Mouse (Mus musculus): ENCODE data around the gene Psmb2. TPM values are rescaled to one million over a fixed set of nuclear protein-coding genes. Genes with fewer than 3 reads are reported as not detected.
A peak's percentile ranks its signal among the peaks of the same experiment; 100 is the strongest.

Psmb2 gene
- polyA plus RNA-seq, 1 experiment from 2014 or later: 358 TPM

DNA sequence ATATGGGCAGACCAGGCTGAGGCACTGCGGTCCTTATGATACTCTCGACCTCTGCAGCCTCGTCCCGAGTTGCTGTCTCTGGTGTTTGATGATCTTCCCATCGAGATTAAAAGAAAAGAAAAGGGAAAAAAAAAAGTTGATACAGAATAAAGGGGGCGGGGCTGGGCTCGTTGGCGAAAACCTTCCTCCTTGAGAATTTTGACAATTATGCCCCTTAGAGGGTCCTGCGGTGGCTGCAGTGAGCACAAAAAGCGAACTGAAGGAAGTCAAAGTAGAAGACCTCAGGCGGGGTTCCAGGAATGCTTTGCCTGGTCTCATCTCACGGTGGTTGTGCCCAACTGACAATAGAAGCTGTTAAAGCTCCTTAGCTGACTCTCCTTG is 76.8 kb downstream of the Psmb2 start:
- Histone ChIP-seq H3K36me3 (peaks cover 3% of the 10 kb centered on the region; the same call in 1 of the 2 replicates), H3K27ac (peak overlapping the region; percentile 95), H3K4me3 (peak overlapping the region; percentile 83), H3K9ac (peak overlapping the region; percentile 77), H3K4me2 (peak overlapping the region; percentile 86), H3K9me3 (replicated peaks) (no peaks in the 10 kb centered on the region), H3K4me1 (replicated peaks) (peaks cover 40% of the 10 kb centered on the region), H3K27me3 (no peaks in the 10 kb centered on the region)
- no peak for ATAC-seq (replicated peaks; ENCODE audit: insufficient number of reproducible peaks, insufficient read depth, low FRiP score, low read depth)
- WGBS: under 1% methylated on average over 12 of the region's 12 CpGs

DNA sequence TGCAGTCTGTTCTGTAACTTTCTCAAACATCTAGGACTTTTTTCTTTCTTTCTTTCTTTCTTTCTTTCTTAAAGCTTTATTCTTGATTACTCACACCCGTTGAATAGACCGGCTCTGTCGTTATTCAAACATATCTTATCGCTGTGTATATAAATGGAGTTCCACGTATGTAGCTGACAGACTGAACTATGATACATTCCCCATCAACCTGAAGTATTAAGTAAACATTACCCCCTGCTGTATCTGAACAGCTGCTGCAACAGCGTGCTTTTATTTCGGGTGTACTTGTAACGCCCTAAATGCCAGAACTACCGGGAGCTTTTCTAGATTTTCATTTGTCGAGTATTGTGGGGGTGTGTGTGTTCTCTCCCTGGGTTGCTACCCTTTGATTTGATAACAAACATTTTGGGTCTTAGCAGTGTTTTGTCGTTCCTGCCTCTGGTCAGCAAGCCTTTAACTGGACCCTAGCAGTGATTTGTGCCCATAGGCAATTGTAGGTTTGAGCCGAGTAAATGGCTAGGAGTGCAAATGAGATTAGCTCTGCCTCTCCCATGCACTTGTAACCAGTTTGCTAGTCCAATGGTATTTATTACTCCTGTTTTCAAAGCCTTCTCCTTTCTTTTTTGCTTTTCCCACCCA is 77.4 kb downstream of the Psmb2 start:
- Histone ChIP-seq H3K4me1 (replicated peaks) (peaks cover 34% of the 10 kb centered on the region), H3K4me2 (peak overlapping the region; percentile 86), H3K27me3 (no peaks in the 10 kb centered on the region), H3K27ac (no peak overlapping the region), H3K4me3 (peak overlapping the region; percentile 83; the same call in 1 of the 2 replicates), H3K36me3 (0 out of 2 replicates have a peak, but pooled peaks cover 3% of the 10 kb centered on the region), H3K9me3 (replicated peaks) (no peaks in the 10 kb centered on the region), H3K9ac (no peak overlapping the region)
- no peak for ATAC-seq (replicated peaks; ENCODE audit: insufficient number of reproducible peaks, insufficient read depth, low FRiP score, low read depth)
- 41% methylated on average over 12 of the region's 12 CpGs for WGBS

DNA sequence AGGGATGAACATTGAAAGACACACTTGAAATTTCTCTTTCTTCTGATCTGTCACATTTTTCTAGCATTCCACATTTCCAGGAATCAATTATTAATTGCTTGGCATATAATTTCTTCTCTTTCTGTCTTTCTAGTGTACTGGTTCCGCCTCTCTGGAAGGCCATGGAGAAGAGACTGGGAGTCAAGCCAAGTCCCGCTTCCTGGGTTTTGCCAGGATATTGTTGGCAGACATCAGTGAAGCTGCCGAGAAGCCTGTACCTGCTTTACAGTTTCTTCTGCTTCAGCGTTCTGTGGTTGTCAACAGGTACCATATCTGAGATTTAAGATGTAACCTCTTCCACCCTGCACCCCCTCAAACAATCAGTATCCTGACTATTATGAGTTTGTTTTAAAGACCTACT is 79.3 kb downstream of the Psmb2 start:
- no peak overlapping the region for H3K4me3 ChIP-seq
- no peak for ATAC-seq (replicated peaks; ENCODE audit: insufficient number of reproducible peaks, insufficient read depth, low FRiP score, low read depth)
- 36% methylated on average over 4 of the region's 4 CpGs for WGBS

DNA sequence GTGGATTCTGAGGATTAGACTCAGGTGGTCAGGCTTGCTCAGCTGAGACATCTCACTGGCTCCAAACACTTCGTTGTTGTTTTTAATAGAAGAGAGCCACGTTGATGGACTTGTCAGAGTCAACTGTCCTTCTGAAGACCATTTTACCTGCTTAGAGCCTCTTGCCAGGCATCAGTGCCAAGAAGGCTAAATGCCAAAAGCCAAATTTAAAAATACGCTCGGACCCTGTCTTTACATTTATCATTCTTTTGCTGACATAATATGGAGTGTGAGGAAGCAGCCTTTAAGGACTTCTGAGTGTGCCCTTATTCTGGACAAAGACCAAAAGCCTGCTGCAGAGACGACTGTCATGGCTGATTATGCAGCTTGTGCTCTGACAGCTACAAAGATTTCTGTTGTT is 80.9 kb downstream of the Psmb2 start:
- Histone ChIP-seq H3K27ac (no peak overlapping the region), H3K36me3 (peaks cover 18% of the 10 kb centered on the region; the same call in 1 of the 2 replicates), H3K4me3 (no peak overlapping the region), H3K9ac (no peak overlapping the region), H3K9me3 (replicated peaks) (no peaks in the 10 kb centered on the region), H3K4me1 (replicated peaks) (peaks cover 12% of the 10 kb centered on the region), H3K4me2 (no peak overlapping the region), H3K27me3 (no peaks in the 10 kb centered on the region)
- WGBS: 75% methylated on average over 5 of the region's 5 CpGs
- ATAC-seq (replicated peaks; ENCODE audit: insufficient number of reproducible peaks, insufficient read depth, low FRiP score, low read depth): no peak

More for the DNA sequence above, 79.3 kb downstream of the Psmb2 start:
- Histone ChIP-seq H3K4me1 (replicated peaks) (peaks cover 22% of the 10 kb centered on the region), H3K9me3 (replicated peaks) (no peaks in the 10 kb centered on the region), H3K36me3 (peaks cover 13% of the 10 kb centered on the region; the same call in 1 of the 2 replicates), H3K9ac (no peak overlapping the region), H3K27me3 (no peaks in the 10 kb centered on the region), H3K27ac (no peak overlapping the region), H3K4me2 (no peak overlapping the region)

Other genes starting within 250 kb of the Psmb2 start
- 11.5 and 13.9 TPM in 2 replicates for gene Ago3, start 248.1 kb upstream of the Psmb2 start, polyA plus RNA-seq (2015; fragmentation: Nextera tagmentation; extraction: Ambion mirVana)
- gene Ago1, start 209.0 kb upstream of the Psmb2 start, polyA plus RNA-seq (2015; fragmentation: Nextera tagmentation; extraction: Ambion mirVana): 1.9 and 2.5 TPM in 2 replicates
- 0.97 and 1.4 TPM in 2 replicates for gene Ago4, start 144.2 kb upstream of the Psmb2 start, polyA plus RNA-seq (2015; fragmentation: Nextera tagmentation; extraction: Ambion mirVana)
- gene Clspn, start 120.7 kb upstream of the Psmb2 start, polyA plus RNA-seq (2015; fragmentation: Nextera tagmentation; extraction: Ambion mirVana): 17.1 and 19.8 TPM in 2 replicates
- 1.8 and 2.4 TPM in 2 replicates for gene 5730409E04Rik, start 67.8 kb upstream of the Psmb2 start, polyA plus RNA-seq (2015; fragmentation: Nextera tagmentation; extraction: Ambion mirVana)
- not detected in 2 replicates for gene Tfap2e, start 58.6 kb downstream of the Psmb2 start, polyA plus RNA-seq (2015; fragmentation: Nextera tagmentation; extraction: Ambion mirVana)
- 18.6 and 25.8 TPM in 2 replicates for gene Ncdn, start 75.8 kb downstream of the Psmb2 start, polyA plus RNA-seq (2015; fragmentation: Nextera tagmentation; extraction: Ambion mirVana)
- gene AU040320, start 75.9 kb downstream of the Psmb2 start, polyA plus RNA-seq (2015; fragmentation: Nextera tagmentation; extraction: Ambion mirVana): 20.2 and 21.9 TPM in 2 replicates